Mouse (Mus musculus): ENCODE results near the gene Plcxd2.
A peak's percentile ranks its signal among the peaks of the same experiment; 100 is the strongest.

The Plcxd2 gene

GRCm38 (mm10) chr16:45986236-45986635 is 23.8 kb downstream of the Plcxd2 start:
- no peak for DNase-seq (ENCODE audit: low read depth)

GRCm38 (mm10) chr16:45984610-45985606 is 25.1 kb downstream of the Plcxd2 start:
- no peak for DNase-seq (ENCODE audit: low read depth)

- DNase-seq (ENCODE audit: low read depth): no peak
Measured at GRCm38 (mm10) chr16:45976251-45976650, 33.8 kb downstream of the Plcxd2 start.

- no peak for DNase-seq (ENCODE audit: low read depth)
Measured at GRCm38 (mm10) chr16:45973959-45974686, 35.9 kb downstream of the Plcxd2 start.

- no peak for DNase-seq (ENCODE audit: low read depth)
Measured at GRCm38 (mm10) chr16:45970187-45970586, 39.8 kb downstream of the Plcxd2 start.

- DNase-seq (ENCODE audit: low read depth): no peak
Measured at GRCm38 (mm10) chr16:45968716-45969115, 41.3 kb downstream of the Plcxd2 start.

- DNase-seq (ENCODE audit: low read depth): peak; percentile 36
Measured at GRCm38 (mm10) chr16:45967471-45967870, 42.5 kb downstream of the Plcxd2 start.

GRCm38 (mm10) chr16:45966604-45967003 is 43.4 kb downstream of the Plcxd2 start:
- no peak for DNase-seq (ENCODE audit: low read depth)

GRCm38 (mm10) chr16:45964777-45965176 is 45.2 kb downstream of the Plcxd2 start:
- no peak for DNase-seq (ENCODE audit: low read depth)

GRCm38 (mm10) chr16:45963837-45964236 is 46.2 kb downstream of the Plcxd2 start:
- no peak for DNase-seq (ENCODE audit: low read depth)

- no peak for DNase-seq (ENCODE audit: low read depth)
Measured at GRCm38 (mm10) chr16:45963088-45963487, 46.9 kb downstream of the Plcxd2 start.

- no peak for DNase-seq (ENCODE audit: low read depth)
Measured at GRCm38 (mm10) chr16:45960978-45961377, 49.0 kb downstream of the Plcxd2 start.

GRCm38 (mm10) chr16:45956390-45956950 is 53.5 kb downstream of the Plcxd2 start:
- no peak for DNase-seq (ENCODE audit: low read depth)

- no peak for DNase-seq (ENCODE audit: low read depth)
Measured at GRCm38 (mm10) chr16:45953394-45953793, 56.6 kb downstream of the Plcxd2 start, which contains the start of gene Phldb2. Gene Phldb2 (minus strand): TSS chr16:45953598.

- DNase-seq (ENCODE audit: low read depth): peak; percentile 26
Measured at GRCm38 (mm10) chr16:45952501-45952900, 57.5 kb downstream of the Plcxd2 start.

- no peak for DNase-seq (ENCODE audit: low read depth)
Measured at GRCm38 (mm10) chr16:45952035-45952434, 58.0 kb downstream of the Plcxd2 start.

- DNase-seq (ENCODE audit: low read depth): no peak
Measured at GRCm38 (mm10) chr16:45946335-45946734, 63.7 kb downstream of the Plcxd2 start.

GRCm38 (mm10) chr16:45945649-45946048 is 64.4 kb downstream of the Plcxd2 start:
- no peak for DNase-seq (ENCODE audit: low read depth)

GRCm38 (mm10) chr16:45945174-45945631 is 64.8 kb downstream of the Plcxd2 start:
- DNase-seq (ENCODE audit: low read depth): no peak

- DNase-seq (ENCODE audit: low read depth): peak; percentile 22
Measured at GRCm38 (mm10) chr16:45942169-45942891, 67.7 kb downstream of the Plcxd2 start.

- no peak for DNase-seq (ENCODE audit: low read depth)
Measured at GRCm38 (mm10) chr16:45940701-45941100, 69.3 kb downstream of the Plcxd2 start.

- DNase-seq (ENCODE audit: low read depth): no peak
Measured at GRCm38 (mm10) chr16:45939436-45939835, 70.6 kb downstream of the Plcxd2 start.
